Mouse (Mus musculus) C2C12 (cell line): Measurements from ENCODE around the gene Elf1.

Experiments
- CEBPB ChIP-seq: IDR thresholded peaks from one replicate; pipeline ENCODE4 v1.6.1; 2011; ENCODE audit warnings: low read depth, mild to moderate bottlenecking, control low read depth, moderate library complexity
- CTCF ChIP-seq: IDR thresholded peaks from one replicate; pipeline ENCODE4 v1.5.1; 2011; ENCODE audit not compliant: control insufficient read depth, insufficient read depth, insufficient read length

GRCm38 (mm10) chr14:79434068-79434467 lies 46.9 kb upstream of the Elf1 start:
- no peak for TF ChIP-seq CTCF
- TF ChIP-seq CEBPB = no peak
